Mouse (Mus musculus): ENCODE results near the gene Slc17a2.

Gene Slc17a2

DNA sequence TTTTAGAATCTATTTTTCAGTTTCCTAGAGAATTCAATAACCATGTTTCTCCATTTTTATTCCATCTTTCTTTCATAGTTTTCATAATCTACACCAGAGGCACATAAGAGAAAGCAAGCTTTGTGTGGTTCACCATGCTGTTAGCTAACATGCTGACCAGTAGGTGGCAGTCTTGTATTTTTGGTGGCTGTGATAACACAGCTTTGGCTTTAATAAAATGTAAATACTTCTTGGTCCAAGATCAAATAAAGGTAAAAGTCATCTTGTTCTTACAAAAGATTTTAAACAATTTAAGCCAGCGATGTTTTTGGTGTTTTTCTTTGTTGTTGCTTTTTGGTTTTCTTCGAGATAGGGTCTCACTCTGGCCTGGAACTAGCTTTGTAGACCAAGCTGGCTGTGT is 14.3 kb upstream of the Slc17a2 start:
- peak; percentile 30 for DNase-seq (ENCODE audit: low spot score)

DNA sequence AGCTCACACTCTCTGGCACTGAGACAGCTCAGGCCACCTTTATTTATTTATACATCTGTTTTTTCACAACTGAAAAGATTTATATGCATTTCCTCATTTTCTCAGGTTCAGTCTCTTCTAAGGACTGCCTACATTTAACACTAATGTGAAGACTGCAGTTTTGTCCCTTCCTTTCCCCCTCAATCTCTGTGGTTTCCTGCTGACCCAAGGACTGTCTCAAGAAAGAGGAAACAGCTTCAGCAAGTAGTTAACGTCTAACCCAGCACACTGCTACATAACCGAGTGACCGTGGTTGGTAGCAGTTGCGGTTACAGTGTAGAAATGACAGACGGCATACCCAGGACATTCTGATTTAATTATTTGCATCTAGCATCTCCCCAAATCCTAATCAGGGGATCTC is 7.4 kb upstream of the Slc17a2 start:
- no peak for DNase-seq (ENCODE audit: low spot score)

DNA sequence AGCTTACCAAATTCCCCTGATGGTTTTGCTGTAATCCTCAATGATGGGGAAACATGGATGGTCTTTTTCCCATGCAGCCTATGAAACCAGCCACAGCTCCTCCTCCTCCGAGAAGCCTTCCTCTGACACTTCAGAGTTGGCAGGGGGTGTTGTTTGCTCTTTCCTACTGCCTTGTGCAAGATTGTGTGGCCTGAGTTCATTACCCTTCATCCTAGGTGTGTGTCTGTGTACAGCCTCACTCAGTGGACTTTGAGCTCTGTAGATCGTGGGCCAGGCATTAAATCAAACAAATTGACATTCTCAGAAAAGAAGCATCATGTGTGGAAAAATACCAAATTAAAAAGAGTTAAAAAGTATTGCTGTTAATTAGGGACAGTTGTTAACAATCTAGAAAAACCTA is 2.3 kb upstream of the Slc17a2 start:
- DNase-seq (ENCODE audit: low spot score), result no peak

DNA sequence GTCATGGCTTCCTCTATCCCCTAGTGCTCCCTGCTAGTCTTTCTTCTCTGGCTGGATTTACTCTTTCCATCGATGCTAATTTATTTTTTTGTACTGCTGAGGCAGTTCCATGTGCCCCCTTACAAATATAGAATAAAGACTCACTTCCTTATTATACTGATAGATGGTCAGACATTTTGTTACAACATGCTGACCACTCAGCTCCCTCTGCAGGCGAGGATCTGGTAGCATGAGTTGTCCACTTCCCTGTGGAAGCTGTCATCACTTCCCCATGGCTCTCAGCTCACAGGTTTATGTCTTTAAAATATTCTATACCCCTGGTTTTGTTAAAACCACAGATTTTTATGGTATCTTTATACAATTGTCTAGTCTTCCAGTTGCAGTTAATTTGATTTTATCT is 9.4 kb downstream of the Slc17a2 start:
- no peak for DNase-seq (ENCODE audit: low spot score)

DNA sequence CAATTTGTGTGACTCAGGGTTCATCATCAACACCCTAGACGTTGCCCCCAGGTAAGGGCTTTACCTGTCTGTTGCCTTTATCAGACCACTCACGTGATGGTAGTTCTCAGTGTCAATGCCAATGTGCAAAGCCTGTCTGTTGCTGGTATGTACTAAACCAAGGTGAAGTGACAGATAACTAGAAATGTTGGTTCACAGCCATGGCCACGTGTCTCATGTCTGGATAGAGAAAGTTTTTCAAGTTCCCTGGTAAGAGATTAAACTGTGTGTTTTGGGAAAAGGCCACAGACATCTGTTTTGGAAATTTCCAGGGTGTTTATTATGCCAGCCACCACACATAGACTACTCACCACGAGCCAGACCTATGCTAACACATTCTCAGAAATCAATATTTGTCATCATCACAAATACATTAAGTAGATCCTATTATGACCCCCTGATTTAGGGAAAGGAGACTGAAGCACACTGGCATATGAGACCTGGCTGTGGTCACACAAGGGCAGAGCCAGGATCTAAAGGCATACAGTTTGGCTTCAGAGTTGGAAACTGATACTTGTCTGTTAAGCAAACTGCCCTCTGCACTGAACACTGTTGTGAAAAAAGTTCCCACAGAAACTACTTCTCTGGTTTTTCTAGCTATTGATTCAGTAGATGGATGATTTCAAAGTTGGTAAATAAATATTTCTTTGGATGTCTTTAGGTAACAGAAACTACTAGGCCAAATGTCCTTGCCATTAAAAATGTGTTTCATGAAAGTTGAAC is 13.6 kb downstream of the Slc17a2 start:
- no peak for DNase-seq (ENCODE audit: low spot score)

DNA sequence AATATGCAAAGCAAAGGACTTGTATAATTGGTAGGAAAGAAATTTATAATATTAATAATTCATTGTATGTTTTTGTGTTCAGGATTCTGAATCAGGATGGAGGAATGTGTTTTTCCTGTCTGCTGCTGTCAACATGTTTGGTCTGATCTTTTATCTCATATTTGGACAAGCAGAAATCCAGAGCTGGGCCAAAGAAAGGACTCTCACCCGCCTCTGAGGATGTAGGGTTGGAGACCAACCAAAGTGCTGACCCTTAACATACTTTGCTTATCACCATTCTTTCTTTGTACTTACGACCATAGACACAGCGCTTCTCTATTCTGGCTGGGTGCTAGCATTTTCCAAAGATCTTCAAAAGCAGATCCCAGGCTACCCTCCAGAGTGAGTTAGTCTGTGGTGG is 15.4 kb downstream of the Slc17a2 start:
- DNase-seq (ENCODE audit: low spot score), result no peak

DNA sequence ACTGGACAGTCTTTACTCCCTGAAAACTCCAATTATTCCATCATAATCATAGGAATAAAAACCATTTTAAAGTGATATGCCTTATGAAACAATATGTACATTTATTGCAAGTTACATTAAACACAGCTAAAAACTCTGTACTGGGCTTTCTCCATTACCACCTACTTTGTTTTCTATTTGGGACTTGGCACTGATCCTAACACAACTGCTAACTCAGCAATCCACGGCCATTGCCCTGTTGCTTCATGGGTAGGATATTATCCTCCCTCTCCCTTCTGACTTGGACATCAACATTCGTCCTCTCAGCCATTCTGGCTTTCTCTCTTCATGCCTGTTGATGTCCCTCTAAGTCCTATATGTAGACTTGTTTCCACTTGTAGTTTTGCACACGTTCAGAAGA is 19.8 kb downstream of the Slc17a2 start:
- DNase-seq (ENCODE audit: low spot score), result no peak

DNA sequence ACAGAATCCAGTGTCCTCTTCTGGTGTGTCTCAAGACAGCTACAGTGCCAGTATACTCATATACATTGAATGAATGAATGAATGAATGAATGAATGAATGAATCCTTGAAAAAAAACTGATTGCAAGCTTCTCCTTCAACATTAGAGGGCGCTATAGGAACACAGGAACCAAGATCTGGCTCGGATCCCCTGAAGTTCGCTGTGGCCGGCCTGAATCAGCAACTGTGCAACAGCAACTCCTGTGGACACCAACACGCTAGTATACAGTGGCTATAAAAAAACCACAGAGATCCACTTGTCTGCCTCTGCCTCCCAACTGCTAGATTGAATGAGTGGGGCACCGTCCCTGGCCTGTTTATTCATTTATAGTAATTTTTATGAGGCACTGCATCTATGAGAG is 26.3 kb downstream of the Slc17a2 start:
- DNase-seq (ENCODE audit: low spot score), result no peak

DNA sequence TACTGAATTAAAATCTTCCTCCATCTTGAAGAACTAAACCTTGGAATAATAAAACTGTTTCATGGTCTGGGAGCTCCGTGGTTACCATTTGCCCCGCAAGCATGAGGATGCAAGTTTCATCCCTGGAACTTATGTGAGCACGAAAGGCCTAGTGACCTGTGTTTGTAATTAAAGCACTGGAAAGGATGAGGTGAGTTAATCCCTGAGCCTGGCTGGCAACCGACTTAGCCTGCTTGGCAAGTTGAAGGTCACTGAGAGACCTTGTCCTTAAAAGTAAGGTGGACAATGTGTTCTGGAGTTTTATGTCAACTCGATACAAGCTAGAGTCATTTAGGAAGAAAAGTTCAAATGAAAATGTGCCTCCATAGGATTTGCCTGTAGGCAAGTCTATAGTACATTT is 28.0 kb downstream of the Slc17a2 start:
- no peak for DNase-seq (ENCODE audit: low spot score)

DNA sequence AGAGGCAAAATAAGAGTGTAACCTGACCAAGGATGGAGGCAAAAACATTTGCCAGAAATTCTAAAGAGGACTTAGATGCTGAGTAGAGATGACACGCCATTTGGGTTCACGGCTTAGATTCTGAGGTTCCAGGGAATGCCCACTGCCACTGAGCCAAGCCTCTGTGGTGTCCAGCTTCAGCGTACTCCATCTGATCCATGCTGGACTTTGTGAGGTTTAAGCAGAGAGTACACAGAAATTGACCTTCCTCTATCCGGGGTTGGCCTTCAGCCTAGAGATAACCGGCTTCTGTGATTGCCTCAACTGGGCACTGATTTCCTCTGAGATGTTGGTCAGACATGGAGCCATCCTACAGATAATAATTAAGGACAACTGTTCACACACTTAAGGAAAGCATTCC is 29.8 kb downstream of the Slc17a2 start:
- no peak for DNase-seq (ENCODE audit: low spot score)

DNA sequence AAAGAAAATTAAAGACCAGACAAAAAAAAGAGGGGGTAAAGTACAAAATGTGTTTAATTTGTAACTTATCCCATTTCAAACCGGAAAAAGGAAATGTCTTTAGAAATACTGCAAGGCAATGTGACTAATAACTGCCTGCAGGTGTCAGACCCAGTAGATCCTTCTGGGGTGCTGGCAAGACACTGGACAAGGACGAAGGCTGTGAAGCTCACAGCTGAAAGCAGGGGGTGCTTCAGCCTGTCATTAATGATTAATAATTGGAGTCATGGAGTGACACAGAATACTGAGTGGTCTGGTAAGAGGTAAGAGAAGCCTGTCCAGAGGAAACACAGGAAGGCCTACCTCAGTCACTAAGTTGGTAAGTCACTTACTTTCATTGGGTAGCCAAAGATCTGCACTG is 32.5 kb downstream of the Slc17a2 start, which contains the start of gene Slc17a3:
Gene Slc17a3, plus strand, starts transcription at position 127 of the 400 bp plus-strand sequence.
- DNase-seq (ENCODE audit: low spot score), result no peak

DNA sequence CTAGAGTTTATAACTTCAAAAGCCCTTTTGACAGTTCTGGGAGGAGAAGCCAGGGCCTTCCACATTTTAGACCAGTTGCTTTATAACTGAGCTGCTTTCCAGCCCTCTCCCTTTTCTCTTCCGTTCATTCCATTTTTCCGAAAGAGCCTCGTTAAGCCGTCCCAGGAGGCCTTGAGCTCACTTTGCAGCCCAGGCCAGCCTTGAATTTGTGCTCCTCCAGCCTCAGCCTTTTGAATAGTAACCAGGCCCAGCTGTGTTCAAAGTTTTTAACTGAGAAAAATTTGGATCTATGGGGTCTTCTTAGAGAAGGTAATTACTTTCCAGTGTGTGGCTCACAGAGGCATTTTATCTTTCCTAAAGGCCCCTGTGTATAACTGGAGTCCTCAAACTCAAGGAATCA is 39.1 kb downstream of the Slc17a2 start:
- no peak for DNase-seq (ENCODE audit: low spot score)

DNA sequence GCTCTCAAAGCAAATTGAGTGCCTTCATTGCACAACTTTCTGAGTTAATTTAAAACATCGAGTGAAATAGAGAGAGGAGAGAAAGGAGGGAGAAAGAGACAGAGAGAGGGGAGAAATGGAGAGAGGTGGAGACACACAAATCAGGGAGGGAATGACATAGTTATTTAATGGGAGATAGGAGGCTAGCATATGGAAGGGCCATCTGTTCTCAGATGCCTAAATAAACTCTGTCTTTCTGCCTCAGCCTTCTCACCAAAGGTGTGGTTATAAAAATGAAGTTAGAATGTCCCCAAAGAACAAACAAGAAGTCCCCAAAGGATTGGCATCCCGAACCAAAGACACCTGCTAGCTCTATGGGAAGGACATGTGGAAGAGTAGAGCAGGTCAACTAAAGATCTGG is 42.5 kb downstream of the Slc17a2 start:
- DNase-seq (ENCODE audit: low spot score), result no peak

DNA sequence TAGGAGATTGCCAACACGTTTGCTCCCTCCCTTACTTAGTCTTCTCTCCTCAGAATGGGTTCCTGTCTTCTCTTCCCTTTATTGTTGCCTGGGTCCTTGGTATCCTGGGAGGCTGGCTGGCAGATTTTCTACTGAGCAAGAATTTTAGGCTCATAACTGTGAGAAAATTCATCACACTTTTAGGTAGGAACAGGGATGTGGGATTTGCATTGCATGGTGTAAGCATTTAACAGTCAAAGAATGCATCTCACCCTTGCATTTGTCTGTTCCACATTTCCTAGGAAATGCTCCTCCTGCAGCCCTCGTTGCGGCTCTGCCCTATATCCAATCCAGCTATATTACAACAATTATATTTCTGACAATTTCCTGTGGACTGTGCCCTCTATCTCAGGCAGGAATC is 49.6 kb downstream of the Slc17a2 start:
- DNase-seq (ENCODE audit: low spot score), result no peak

DNA sequence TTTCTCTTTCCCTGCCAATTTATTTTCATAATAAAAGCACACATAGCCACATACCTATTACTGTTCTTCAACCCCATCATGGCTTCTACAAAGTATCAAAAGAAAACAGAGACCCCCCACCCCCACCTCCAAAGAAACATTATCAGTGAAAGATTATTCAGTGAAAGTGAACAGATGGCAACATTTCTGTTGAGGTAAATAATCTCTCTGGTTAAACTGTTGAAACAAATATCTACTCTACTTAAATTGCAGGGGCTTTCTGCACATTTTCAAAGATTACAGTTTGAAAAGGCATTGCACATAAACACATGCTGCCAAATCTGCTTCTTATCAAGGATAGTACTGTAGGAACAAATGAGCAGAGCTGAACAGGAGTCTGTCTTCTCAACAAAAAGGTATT is 55.0 kb downstream of the Slc17a2 start:
- DNase-seq (ENCODE audit: low spot score), result no peak

DNA sequence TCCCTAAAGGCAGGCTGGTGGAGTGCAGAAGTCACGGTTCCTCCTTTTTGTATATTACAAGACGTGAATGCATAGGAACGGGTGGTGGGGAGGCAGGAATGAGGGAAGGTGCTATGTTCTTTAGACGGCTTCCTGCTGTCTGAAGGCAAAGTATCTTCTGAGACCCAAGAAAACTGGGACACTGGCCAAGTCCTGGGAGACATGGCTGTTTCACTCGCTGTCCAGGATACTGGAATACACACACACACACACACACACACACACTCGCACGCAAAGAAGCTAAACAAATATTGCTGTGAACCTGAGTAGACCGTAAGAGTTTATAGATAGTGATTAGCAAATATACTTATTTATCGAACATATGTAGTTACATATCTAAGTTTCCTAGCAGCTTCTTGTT is 57.9 kb downstream of the Slc17a2 start:
- no peak for DNase-seq (ENCODE audit: low spot score)

DNA sequence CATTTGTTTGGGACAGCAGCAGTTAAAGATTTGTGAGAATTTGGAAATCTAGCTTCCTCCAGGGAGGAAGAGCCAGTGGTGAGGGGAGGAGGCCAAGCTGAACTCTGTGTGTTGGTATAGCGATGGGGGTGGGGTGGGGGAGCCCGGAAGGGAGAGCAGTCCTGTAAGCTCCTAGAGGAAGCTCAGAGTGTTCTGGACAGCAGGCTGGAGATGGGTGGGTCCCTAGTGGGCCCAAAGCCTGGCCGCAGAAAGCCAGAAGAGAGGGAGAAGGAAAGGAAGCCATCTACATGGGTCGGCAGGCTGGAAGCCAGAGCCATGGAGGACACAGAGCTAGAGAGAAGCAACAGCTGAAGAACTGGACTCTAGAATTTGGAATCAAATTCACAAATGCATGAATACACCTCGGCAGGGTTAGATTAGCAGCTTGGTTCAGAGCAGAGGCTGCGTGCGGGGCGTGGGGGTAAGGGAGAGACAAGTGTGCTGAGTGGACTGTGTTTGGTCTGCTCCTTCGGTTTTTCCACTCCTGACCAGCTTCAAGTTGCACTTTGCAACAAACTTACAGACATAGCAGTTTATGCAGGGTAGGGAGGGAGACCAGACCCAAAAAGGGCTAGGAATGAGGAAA is 59.4 kb downstream of the Slc17a2 start:
- no peak for DNase-seq (ENCODE audit: low spot score)

DNA sequence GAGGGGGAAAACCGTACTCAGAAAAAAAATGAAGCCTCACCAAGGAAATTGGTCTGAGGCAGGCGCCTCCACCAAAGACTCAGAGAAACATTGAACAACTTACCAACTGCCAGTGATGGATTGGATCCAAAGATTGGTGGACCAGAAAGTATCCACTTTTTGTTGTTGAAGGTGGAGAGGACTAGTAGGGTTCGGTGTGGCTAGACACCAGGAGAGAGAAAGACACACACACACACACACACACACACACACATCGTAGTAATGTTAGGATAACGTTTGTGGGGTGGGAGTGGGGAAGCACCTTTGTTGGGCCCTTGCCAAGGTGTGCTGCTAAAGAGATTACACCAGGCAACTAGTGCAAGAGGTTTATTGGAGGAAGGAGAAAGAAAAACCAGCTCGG is 60.2 kb downstream of the Slc17a2 start:
- DNase-seq (ENCODE audit: low spot score), result no peak

DNA sequence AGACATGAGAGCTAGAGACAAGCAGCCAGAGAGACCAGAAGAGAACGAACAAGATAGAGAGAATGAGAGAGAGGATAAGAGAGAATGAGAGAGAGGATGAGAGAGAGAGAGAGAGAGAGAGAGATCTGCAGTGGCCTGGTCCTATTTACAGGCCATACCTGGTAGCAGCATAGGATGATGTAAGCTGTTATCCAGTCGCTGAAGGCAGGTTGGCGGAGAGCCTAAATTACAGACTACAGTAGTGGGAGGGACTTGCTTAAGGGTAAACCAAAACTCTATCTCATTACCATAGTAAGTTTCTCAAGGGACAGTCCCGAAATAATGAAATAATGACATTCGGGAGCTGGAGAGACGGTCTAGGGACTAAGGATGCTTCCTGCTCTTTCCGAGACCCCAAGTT is 60.6 kb downstream of the Slc17a2 start, which contains the start of gene Slc17a1:
Gene Slc17a1, plus strand, starts transcription at position 346 of the 400 bp plus-strand sequence.
- DNase-seq (ENCODE audit: low spot score), result no peak

DNA sequence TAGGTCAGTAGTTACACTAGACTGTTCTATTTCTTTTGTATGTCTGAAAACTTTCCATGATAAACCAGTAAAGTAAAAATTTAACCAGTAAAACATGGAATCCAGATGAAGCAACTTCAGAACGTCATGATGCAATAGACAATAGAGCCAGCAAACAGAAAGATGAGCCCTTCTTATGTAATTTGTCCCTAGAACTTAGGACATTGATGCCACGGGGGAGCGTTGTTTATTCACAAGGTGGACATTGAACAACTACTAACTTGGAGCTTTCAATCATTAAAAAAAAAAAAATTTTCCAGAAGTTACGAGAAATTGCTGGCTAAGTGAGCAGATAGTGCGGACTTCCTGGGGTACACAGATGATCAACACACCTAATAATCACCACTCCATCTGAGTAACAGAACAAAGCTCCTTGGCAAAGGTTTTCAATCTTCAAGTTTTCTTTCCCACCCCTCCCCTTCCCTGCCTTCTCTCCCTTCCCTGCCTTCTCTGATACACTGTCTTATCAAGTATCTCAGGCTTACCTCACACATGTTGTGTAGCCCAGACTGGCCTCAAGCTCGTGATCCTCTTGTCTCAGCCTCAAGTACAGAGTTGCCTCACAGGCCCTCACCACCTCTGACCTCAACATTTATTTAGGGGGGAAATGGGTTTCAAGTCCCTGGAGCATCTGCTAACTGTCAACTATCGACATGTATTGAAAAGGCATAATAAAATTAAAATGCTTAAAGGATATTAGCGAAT is 62.2 kb downstream of the Slc17a2 start:
- DNase-seq (ENCODE audit: low spot score), result no peak

DNA sequence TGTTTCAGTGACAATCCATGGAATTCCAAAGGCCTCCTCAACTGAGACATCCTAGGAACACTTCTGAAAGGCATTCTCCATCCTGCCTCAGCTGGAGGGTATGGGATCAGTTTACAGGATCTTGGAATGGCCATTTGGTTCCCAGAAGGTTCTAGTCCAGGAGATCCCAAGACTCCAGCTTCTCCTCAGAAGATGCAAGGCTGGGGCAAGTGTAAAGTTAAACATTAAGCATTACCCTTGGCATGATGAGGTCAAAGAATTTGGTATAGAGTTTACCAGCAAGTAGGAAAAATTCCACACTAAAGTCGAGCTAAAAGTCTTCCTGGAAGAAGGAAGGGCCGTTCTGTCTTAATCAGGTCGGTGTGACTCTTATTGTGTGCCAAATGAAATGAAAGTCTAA is 63.2 kb downstream of the Slc17a2 start:
- no peak for DNase-seq (ENCODE audit: low spot score)

DNA sequence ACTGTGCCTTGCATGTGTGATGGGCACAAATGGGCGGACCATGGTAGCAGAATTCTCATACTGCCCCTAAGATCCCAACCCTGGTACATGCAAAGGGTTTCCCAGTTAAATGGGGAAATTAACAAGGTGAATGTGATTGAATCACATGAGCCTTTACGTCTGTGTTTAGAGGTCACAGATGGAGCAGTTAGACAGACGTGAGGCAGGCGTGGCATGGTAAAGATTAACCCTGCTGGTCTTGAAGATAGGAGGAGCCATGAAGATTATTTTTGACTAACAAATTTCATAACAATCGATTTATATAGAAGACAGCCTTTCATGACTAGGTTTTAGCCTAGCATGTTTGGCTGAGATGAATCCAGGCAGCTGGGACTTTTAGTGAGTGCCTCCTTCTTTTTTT is 66.3 kb downstream of the Slc17a2 start:
- DNase-seq (ENCODE audit: low spot score), result no peak
